Comparison of ENCODE assay signal across 22 mouse cellular contexts in genomic region chr1:131672361-131672760, GRCm38 (mm10). TPM values are rescaled to one million over a fixed set of nuclear protein-coding genes. Genes with fewer than 3 reads are reported as not detected.
A peak's percentile ranks its signal among the peaks of the same experiment; 100 is the strongest.
DNase-seq lines count a peak whose midpoint lies in the region; ATAC-seq lines count a peak whose summit lies in the region.
"Had no signal": no experiment of that assay in that cellular context is flagged by ENCODE, and none has a peak within 500 bp of the region (broad histone marks: within the 10 kb centered on the region; RNA-seq: fewer than 3 reads in every experiment).

No protein-coding gene starts in this region.

- no peaks in the 10 kb centered on the region for H3K36me3 ChIP-seq in splenic B cell, adult 2 months (ENCODE audit: control insufficient read depth, insufficient read depth, low read length, poor library complexity, severe bottlenecking)
- H3K36me3 ChIP-seq in hindbrain, embryonic 13.5 days, result no peaks in the 10 kb centered on the region
- no peaks in the 10 kb centered on the region for H3K36me3 ChIP-seq in heart, embryonic 12.5 days
- H3K36me3 ChIP-seq: embryonic facial prominence, embryonic 10.5 days; heart, embryonic 15.5 days; hindbrain, embryonic 10.5 days; limb, embryonic 13.5 days had no signal

- peak; percentile 92 for ATAC-seq in granulocyte monocyte progenitor cell, adult 5-6 weeks (replicated peaks; ENCODE audit: poor library complexity, severe bottlenecking)
- ATAC-seq in hindbrain, embryonic 13.5 days (ENCODE audit: low FRiP score), result no peak
- ATAC-seq in heart, embryonic 12.5 days (ENCODE audit: insufficient number of reproducible peaks, low FRiP score), result no peak
- ATAC-seq: midbrain, embryonic 16.5 days had no signal

- H3K4me3 ChIP-seq in hindbrain, embryonic 13.5 days, result no peak overlapping the region
- no peak overlapping the region for H3K4me3 ChIP-seq in heart, embryonic 12.5 days
- H3K4me3 ChIP-seq: embryonic facial prominence, embryonic 10.5 days; gastrocnemius, adult 2 months; heart, adult 2 months; heart, embryonic 15.5 days; hindbrain, embryonic 10.5 days; layer of hippocampus, adult 2 months; limb, embryonic 13.5 days; megakaryocyte, embryonic 14.5 days had no signal

- H3K4me2 ChIP-seq in hindbrain, embryonic 13.5 days, result no peak overlapping the region
- H3K4me2 ChIP-seq in heart, embryonic 12.5 days, result no peak overlapping the region
- H3K4me2 ChIP-seq: heart, embryonic 15.5 days; limb, embryonic 13.5 days had no signal

- no peaks in the 10 kb centered on the region for H3K4me1 ChIP-seq in hindbrain, embryonic 13.5 days (replicated peaks)
- no peaks in the 10 kb centered on the region for H3K4me1 ChIP-seq in heart, embryonic 12.5 days (replicated peaks)
- H3K4me1 ChIP-seq: embryonic facial prominence, embryonic 10.5 days; heart, embryonic 15.5 days; hindbrain, embryonic 10.5 days; limb, embryonic 13.5 days had no signal

- DNase-seq in heart, adult 11 months, result peak; percentile 83
- DNase-seq in heart, postnatal 4 days, result no peak
- peak; percentile 86 for DNase-seq in 416B (ENCODE audit: low read depth)
- peak; percentile 79 for DNase-seq in splenic B cell, adult 2 months (ENCODE audit: low read depth, low spot score)
- DNase-seq in kidney, adult 18-20 months, result no peak
- DNase-seq: cerebellum, adult 2 months; gastrocnemius, adult 2 months; heart, adult 2 months; kidney, adult 11 months; kidney, postnatal 10 days; layer of hippocampus, postnatal 36 days had no signal

- no peaks in the 10 kb centered on the region for H3K9me3 ChIP-seq in hindbrain, embryonic 13.5 days
- no peaks in the 10 kb centered on the region for H3K9me3 ChIP-seq in heart, embryonic 12.5 days (replicated peaks)
- H3K9me3 ChIP-seq: embryonic facial prominence, embryonic 10.5 days; heart, embryonic 15.5 days; hindbrain, embryonic 10.5 days; limb, embryonic 13.5 days; megakaryocyte, embryonic 14.5 days had no signal

- WGBS in hindbrain, embryonic 13.5 days, result 87% methylated on average over 7 of the region's 7 CpGs
- WGBS in heart, embryonic 12.5 days, result 84% methylated on average over 7 of the region's 7 CpGs

- no peaks in the 10 kb centered on the region for H3K27me3 ChIP-seq in splenic B cell, adult 2 months (ENCODE audit: control insufficient read depth, insufficient read depth, low read length, poor library complexity, severe bottlenecking)
- no peaks in the 10 kb centered on the region for H3K27me3 ChIP-seq in hindbrain, embryonic 13.5 days
- H3K27me3 ChIP-seq in heart, embryonic 12.5 days (replicated peaks), result 0 out of 2 replicates have a peak, but pooled peaks cover 3% of the 10 kb centered on the region
- H3K27me3 ChIP-seq: heart, embryonic 15.5 days; limb, embryonic 13.5 days had no signal

- H3K9ac ChIP-seq in hindbrain, embryonic 13.5 days, result no peak overlapping the region
- no peak overlapping the region for H3K9ac ChIP-seq in heart, embryonic 12.5 days
- H3K9ac ChIP-seq: heart, embryonic 15.5 days; limb, embryonic 13.5 days; liver, embryonic 14.5 days had no signal

- no peak overlapping the region for H3K27ac ChIP-seq in hindbrain, embryonic 13.5 days
- H3K27ac ChIP-seq in heart, embryonic 12.5 days (ENCODE audit: poor library complexity, severe bottlenecking), result no peak overlapping the region
- H3K27ac ChIP-seq: embryonic facial prominence, embryonic 10.5 days; gastrocnemius, adult 2 months; heart, adult 2 months; heart, embryonic 15.5 days; hindbrain, embryonic 10.5 days; layer of hippocampus, adult 2 months; limb, embryonic 13.5 days; liver, embryonic 14.5 days had no signal

RNA-seq across cellular contexts. Expression of gene Rab7b, which starts 16.1 kb away (rescaled TPM):
- 1 to 10 TPM; 2.6 to 3.6 TPM for total RNA-seq in heart, postnatal 4 days (2021)
- 13.4 and 23.6 TPM in 2 replicates for total RNA-seq in granulocyte monocyte progenitor cell, adult 5-6 weeks (2014; fragmentation: Nextera tagmentation)
- 28.4 and 32.8 TPM in 2 replicates for total RNA-seq in granulocyte monocyte progenitor cell, adult 5-6 weeks (2017)
- 0.79 and 1.2 TPM in 2 replicates for polyA plus RNA-seq in hindbrain, embryonic 13.5 days (2015; fragmentation: Nextera tagmentation; extraction: Ambion mirVana)
- polyA plus RNA-seq in heart, embryonic 12.5 days (2016; fragmentation: Nextera tagmentation; extraction: Ambion mirVana), result 0.68 and 1.5 TPM in 2 replicates

RNA-seq across cellular contexts. Expression of gene Ctse, which starts 34.3 kb away (rescaled TPM):
- 1 to 10 TPM in 1 of 2 experiments, under 1 TPM in 1; 0.81 to 2.1 TPM for total RNA-seq in heart, postnatal 4 days (2021)
- total RNA-seq in granulocyte monocyte progenitor cell, adult 5-6 weeks (2014; fragmentation: Nextera tagmentation), result 1.7 and 7.5 TPM in 2 replicates
- 1.4 and 2.9 TPM in 2 replicates for total RNA-seq in granulocyte monocyte progenitor cell, adult 5-6 weeks (2017)
- polyA plus RNA-seq in hindbrain, embryonic 13.5 days (2015; fragmentation: Nextera tagmentation; extraction: Ambion mirVana), result 0.10 TPM in 1 of 2 replicates, not detected in the other
- polyA plus RNA-seq in heart, embryonic 12.5 days (2016; fragmentation: Nextera tagmentation; extraction: Ambion mirVana), result 0.74 and 0.97 TPM in 2 replicates
- total RNA-seq: layer of hippocampus, adult 2 months; layer of hippocampus, postnatal 36 days had no signal
- polyA plus RNA-seq: embryonic facial prominence, embryonic 10.5 days; hindbrain, embryonic 10.5 days; midbrain, embryonic 16.5 days had no signal

Comparison
In these comparisons a context has a peak if more than half of its experiments do, and no peak if none do; other contexts are left out.
1. DNase-seq: peak in heart, adult 11 months (single experiment), 416B (single experiment) and splenic B cell, adult 2 months (single experiment); none in heart, postnatal 4 days (single experiment) and kidney, adult 18-20 months (single experiment).